Mouse (Mus musculus): ENCODE results near the gene Lsm14a.

DNA sequence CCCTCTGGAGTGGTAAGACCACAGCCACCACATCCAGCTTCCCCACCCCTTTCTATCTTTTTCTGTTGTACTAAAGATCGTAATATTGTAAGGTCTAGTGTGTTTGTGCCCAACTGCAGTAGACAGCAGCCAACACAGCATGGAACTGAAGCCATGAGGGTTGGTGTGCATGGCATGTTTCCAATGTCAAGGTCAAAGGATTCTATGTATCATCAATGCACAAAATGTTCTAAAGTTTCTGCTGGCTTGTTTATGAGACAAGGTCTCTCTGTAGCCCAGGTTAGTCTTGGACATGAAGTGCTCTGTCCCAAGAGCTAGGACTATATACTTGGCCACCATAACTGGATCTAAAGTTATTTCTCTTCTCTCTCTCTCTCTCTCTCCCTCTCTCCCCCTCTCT, 68.3 kb downstream of the Lsm14a start:
- TF ChIP-seq EP300 (IDR thresholded peaks at IDR 0.05; ENCODE audit: low read depth) (no peak), CTCF (IDR thresholded peaks at IDR 0.05; ENCODE audit: low read depth) (no peak)
